Mouse (Mus musculus) E14TG2a.4 (cell line): ENCODE results near the gene Gm42417.

Experiments used
- H3K27me3 ChIP-seq: 2 replicates; pipeline ENCODE4 v1.6.1; 2014; ENCODE audit warnings: low read length, control low read depth; ENCODE audit not compliant: insufficient read depth
- H3K36me3 ChIP-seq: 2 replicates; pipeline ENCODE4 v1.6.1; 2014; ENCODE audit warnings: low read length, control low read depth; ENCODE audit not compliant: insufficient read depth
- H3K4me1 ChIP-seq: replicated peaks from 2 replicates; pipeline ENCODE4 v1.6.1; 2014; ENCODE audit warnings: low read depth, low read length, control low read depth
- H3K4me3 ChIP-seq: replicated peaks from 2 replicates; pipeline ENCODE4 v1.5.1; 2014; ENCODE audit warnings: mild to moderate bottlenecking, low read length
- H3K9me3 ChIP-seq: 2 replicates; pipeline ENCODE4 v1.6.1; 2014; ENCODE audit warnings: low read length, control low read depth
- CTCF ChIP-seq: conservative IDR thresholded peaks from 2 replicates; pipeline ENCODE4 v1.5.1; 2014; ENCODE audit warnings: low read length
- NANOG ChIP-seq: IDR thresholded peaks from 2 replicates; pipeline ENCODE4 v1.6.1; 2014; ENCODE audit warnings: borderline replicate concordance, low read length, mixed read lengths
- POU5F1 ChIP-seq: IDR thresholded peaks from 2 replicates; pipeline ENCODE4 v1.6.1; 2014; ENCODE audit warnings: low read length, borderline replicate concordance

Gene Gm42417

GRCm38 (mm10) chr1:36576991-36577675 lies 37.9 kb upstream of the Gm42417 start:
- Histone ChIP-seq H3K9me3 (no peaks in the 10 kb centered on the region), H3K36me3 (no peaks in the 10 kb centered on the region), H3K4me1 (peaks cover 86% of the 10 kb centered on the region), H3K4me3 (0 out of 2 replicates have a peak overlapping the region, but pooled peaks have one; percentile 11), H3K27me3 (peaks cover 12% of the 10 kb centered on the region)
- no peak for TF ChIP-seq NANOG
- TF ChIP-seq POU5F1, result no peak
- TF ChIP-seq CTCF, result no peak

GRCm38 (mm10) chr1:36575347-36575746 lies 36.1 kb upstream of the Gm42417 start:
- no peaks in the 10 kb centered on the region for H3K36me3 ChIP-seq
- H3K4me1 ChIP-seq, result peaks cover 91% of the 10 kb centered on the region
- TF ChIP-seq NANOG (no peak), CTCF (no peak), POU5F1 (no peak)
- peaks cover 12% of the 10 kb centered on the region for H3K27me3 ChIP-seq
- H3K9me3 ChIP-seq, result no peaks in the 10 kb centered on the region
- no peak overlapping the region for H3K4me3 ChIP-seq

DNA sequence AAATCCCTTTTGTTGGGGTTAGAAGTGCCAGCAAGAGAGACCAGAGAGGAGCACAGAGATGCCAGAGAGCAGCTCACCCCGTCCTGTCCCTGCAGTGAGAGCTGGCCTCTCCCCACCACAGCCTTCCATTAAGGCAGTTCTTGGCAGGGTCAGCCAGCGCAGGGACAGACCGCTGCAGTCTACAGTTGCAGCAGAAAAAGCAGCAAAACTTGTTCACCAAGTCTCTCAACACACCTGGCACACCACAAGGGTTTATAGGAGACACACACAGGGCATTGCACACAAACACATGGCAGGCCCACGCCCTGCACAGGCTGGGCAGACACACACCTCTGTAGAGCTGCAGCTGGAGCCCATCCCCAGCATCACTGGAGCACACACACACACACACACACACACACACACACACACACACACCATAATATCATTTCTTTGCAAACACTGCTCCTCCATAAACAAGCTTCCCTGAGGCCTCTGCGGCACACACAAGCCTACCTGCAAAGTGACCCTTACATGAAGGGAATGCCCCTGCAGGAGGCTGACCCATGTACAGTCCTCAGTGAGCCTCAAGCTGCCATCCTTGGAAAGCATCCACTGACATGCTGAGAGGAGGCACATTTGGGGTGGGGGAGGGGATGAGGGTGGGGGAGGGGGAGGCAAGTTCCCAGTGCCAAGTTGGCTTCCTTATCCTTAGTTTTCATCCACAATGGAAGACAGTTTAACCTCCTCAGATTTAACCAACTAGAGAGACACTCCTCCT lies 35.1 kb upstream of the Gm42417 start:
- TF ChIP-seq NANOG, result no peak
- TF ChIP-seq CTCF, result no peak
- no peak for TF ChIP-seq POU5F1
- peaks cover 16% of the 10 kb centered on the region for H3K27me3 ChIP-seq
- H3K4me1 ChIP-seq, result peaks cover 91% of the 10 kb centered on the region
- no peaks in the 10 kb centered on the region for H3K9me3 ChIP-seq
- no peak overlapping the region for H3K4me3 ChIP-seq
- no peaks in the 10 kb centered on the region for H3K36me3 ChIP-seq

DNA sequence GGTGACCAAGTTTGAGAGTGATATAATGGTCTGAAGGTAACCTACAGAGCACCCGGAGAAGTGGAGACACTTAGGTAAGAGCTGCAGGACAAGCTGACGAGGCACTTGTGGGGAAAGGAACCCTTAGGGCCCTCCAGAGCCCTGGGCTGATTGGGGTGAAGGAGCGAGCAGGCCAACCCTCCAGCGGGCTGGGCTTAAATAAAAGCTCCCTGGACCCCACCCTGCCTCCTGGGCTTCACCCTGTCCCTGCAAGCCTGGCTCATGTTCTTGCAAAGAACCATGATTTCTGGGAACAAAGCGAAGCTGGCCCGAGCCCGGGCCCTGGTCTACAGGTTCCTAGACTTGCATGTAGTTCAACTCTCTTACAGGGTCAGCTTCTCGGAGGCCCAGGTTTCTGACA lies 34.3 kb upstream of the Gm42417 start:
- H3K4me1 ChIP-seq, result peaks cover 92% of the 10 kb centered on the region
- H3K36me3 ChIP-seq, result no peaks in the 10 kb centered on the region
- TF ChIP-seq CTCF, result no peak
- no peak for TF ChIP-seq NANOG
- TF ChIP-seq POU5F1, result no peak
- H3K9me3 ChIP-seq, result no peaks in the 10 kb centered on the region
- peaks cover 16% of the 10 kb centered on the region for H3K27me3 ChIP-seq
- H3K4me3 ChIP-seq, result no peak overlapping the region

DNA sequence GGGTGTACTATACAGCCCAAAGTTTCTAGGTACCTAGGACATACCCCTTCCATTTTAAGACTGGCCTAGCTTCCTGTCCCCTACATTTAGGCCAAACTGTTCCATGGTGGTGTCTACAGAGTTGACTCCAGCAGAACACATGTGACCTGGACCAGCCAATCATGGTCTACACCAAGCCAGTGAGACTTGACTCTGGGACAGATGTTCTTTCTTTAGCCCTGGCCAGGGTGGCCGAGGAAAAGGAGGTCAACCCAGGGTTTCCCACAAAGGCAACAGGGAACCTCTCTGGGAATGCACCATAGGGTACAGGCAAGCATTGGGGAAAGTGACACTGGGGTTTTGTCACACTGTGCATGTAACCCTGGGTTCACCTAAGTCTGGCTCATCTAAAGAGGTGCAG lies 33.5 kb upstream of the Gm42417 start:
- Histone ChIP-seq H3K36me3 (no peaks in the 10 kb centered on the region), H3K9me3 (no peaks in the 10 kb centered on the region), H3K4me1 (peaks cover 92% of the 10 kb centered on the region), H3K27me3 (peaks cover 10% of the 10 kb centered on the region; the same call in 1 of the 2 replicates), H3K4me3 (no peak overlapping the region)
- no peak for TF ChIP-seq POU5F1
- TF ChIP-seq NANOG, result no peak
- no peak for TF ChIP-seq CTCF

DNA sequence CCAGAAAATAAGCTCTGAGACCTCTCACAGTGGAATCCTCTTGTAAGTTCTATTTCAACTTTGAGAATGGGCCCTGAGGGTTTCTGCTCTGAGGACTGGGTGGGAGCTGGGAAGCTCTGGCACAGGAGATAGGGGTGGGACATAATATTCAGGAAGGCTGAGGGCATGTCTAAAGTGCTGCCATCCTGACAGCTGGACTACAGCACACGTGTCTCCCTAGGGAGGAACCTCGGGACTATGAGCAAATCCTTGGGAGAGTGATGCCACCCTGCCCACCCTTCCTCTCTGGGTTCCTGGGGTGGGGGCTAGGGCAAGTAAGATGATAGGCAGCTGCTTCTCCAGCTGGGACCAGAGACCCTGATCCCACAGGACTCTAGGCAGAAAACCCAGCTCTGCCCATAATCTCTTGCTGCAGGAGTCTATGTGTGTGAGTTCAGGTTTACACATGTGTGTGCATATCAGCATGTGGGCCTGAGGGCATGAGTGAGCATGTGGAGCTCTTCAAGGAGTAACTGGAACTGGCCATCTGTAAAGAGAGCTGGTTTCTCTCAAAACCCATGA lies 33.0 kb upstream of the Gm42417 start:
- H3K27me3 ChIP-seq, result peaks cover 10% of the 10 kb centered on the region; the same call in 1 of the 2 replicates
- peaks cover 92% of the 10 kb centered on the region for H3K4me1 ChIP-seq
- no peaks in the 10 kb centered on the region for H3K36me3 ChIP-seq
- no peak overlapping the region for H3K4me3 ChIP-seq
- TF ChIP-seq CTCF, result no peak
- TF ChIP-seq NANOG, result no peak
- TF ChIP-seq POU5F1, result no peak
- no peaks in the 10 kb centered on the region for H3K9me3 ChIP-seq

- peaks cover 10% of the 10 kb centered on the region; the same call in 1 of the 2 replicates for H3K27me3 ChIP-seq
- no peaks in the 10 kb centered on the region for H3K36me3 ChIP-seq
- TF ChIP-seq POU5F1 (no peak), NANOG (no peak), CTCF (no peak)
- no peak overlapping the region for H3K4me3 ChIP-seq
- peaks cover 92% of the 10 kb centered on the region for H3K4me1 ChIP-seq
- no peaks in the 10 kb centered on the region for H3K9me3 ChIP-seq
Observed at GRCm38 (mm10) chr1:36571627-36572026, 32.4 kb upstream of the Gm42417 start.

DNA sequence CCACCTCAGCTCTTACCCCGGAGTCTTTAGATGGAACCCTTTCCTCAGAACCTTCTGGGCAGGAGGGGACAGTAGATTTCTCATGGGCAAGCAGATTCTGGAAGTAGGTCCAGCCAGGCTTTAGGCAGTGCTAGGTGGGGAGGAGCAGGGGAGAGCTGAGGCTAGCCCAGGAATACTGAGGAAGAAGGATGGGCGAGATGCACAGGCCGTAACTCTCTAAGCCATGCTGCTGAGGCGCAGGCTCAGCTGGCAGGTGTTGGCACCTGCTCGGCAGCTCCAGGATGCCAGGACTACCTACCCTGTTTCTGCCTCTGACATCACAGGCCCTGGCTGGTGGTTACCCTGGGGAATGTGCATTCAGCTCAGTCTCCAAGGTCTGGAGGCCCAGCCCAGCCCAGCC lies 31.1 kb upstream of the Gm42417 start:
- TF ChIP-seq CTCF, result no peak
- no peak for TF ChIP-seq POU5F1
- TF ChIP-seq NANOG, result no peak
- peaks cover 90% of the 10 kb centered on the region for H3K4me1 ChIP-seq
- no peaks in the 10 kb centered on the region for H3K9me3 ChIP-seq
- H3K27me3 ChIP-seq, result peaks cover 16% of the 10 kb centered on the region
- no peaks in the 10 kb centered on the region for H3K36me3 ChIP-seq
- no peak overlapping the region for H3K4me3 ChIP-seq
